Mouse (Mus musculus): Measurements from ENCODE around the gene Rab27a. TPM values are rescaled to one million over a fixed set of nuclear protein-coding genes. Genes with fewer than 3 reads are reported as not detected.
A peak's percentile ranks its signal among the peaks of the same experiment; 100 is the strongest.

Rab27a gene
- total RNA-seq (2021) = 27.4 and 28.0 TPM in 2 replicates
- long read RNA-seq, experiment 1, transcript Rab27a-201 (6 exons, 2,979 nt) = major isoform, 16 of 31 reads
- long read RNA-seq, experiment 1, partial matches to known transcripts = 1 of 31 reads
- long read RNA-seq, experiment 1, other reads (novel, unspliced or antisense) = 11 of 31 reads
- long read RNA-seq, experiment 2, transcript Rab27a-201 (6 exons, 2,979 nt) = major isoform, 11 of 23 reads
- long read RNA-seq, experiment 2, partial matches to known transcripts = 3 of 23 reads
- long read RNA-seq, experiment 2, other reads (novel, unspliced or antisense) = 5 of 23 reads

DNA sequence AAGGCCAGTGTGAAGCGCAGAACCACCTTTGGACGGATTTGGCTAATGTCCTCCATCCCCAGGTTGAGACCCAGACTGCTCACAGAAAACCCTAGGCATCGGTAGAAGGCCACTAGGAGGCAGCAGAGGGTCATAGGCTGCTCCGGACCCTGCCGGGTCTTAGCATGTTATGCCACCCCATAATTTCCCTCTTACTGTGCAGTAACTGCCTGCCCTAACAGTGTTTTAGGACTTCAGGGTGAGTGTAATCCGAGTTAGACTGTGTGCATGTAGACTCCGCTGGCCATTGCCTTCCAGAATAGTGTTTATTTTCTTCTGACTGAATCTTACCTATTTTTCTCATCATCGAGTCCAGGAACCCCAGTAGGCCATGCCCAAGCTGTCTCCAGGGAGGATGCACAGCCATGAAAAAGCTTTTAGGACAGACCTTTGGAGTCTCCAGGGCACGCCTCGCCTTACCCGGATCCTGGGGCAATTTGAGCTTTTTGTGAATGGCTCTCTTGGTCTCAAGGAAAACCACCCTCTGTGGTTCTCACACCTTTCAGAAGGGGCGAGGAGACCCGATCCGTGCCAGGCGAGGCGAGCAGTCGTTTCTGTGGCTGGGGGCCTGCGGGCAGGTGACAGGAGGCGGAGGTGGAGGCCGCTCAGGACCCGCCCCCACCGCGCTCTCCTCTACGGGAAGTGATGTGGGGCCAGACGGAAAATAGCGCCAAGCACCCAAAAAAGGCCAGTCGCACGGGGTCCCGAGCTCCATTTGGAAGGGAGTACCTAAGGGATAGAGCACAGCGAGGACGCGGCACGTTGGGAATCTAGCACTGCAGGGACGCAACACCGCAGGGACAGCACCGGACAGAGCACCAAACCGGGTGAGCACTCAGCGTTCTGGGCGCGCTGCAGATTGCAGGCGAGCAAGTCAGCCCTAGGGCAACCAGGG is at the start of gene Rab27a:
Gene Rab27a (plus strand): TSS at position 709 of the 934 bp plus-strand sequence.
- peak; percentile 93 for DNase-seq

DNA sequence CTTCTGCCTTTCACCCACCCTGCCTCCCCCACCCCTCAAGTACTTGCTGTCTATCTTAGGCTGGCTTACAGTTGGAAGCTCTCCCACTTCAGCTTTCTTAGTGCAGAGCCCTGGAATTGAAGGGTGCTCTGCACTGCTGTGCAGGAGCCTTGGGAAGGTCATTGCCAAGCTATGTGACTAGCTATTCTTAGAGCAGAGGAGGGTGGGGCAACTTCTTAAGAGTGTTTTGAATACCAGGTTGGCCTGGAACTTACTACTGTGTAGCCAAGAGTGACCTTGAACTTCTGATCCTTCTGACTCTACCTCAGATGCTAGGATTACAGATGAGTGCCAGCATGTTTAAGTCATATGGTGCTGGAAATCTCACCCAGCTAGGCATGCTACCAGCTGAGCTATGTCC is 48.5 kb upstream of the Rab27a start:
- DNase-seq = no peak

DNA sequence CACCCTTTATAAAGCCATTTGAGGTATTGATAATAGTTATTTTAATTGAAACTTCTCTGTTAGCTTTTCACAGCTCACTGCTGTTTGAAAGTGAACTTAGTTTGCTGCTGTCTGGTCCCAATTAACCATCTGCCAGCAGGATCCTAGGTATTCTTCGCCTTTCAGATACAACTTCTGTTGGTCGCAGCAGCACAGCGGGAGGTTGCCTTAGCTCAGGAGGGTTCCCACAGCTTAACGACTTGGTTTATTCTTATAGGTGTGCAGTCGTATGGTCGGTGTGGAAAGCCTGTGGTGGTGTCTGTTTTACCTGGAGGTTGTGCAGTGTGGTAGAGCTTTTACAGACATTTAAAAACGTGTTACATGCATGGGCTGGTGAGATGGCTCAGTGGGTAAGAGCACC is 47.8 kb upstream of the Rab27a start:
- no peak for DNase-seq

DNA sequence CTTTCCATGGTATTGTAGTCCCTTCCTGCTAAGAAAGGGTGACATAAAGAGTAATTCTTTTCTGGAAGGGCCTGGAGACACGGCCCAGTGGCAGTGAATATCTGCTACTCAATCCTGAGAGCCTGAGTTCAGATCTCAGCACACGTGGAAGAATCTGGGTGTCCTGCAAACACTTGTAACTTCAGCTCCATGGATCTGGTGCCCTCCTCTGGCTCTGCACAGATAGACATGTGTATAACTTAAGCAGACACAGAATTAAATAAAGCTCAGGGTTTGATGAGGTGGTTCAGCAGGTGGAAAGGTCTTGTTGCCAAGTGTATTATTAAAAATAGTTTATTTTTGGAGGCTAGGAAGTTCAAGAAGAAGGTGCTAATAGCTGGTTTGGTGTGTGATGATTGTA is 44.2 kb upstream of the Rab27a start:
- DNase-seq = no peak

DNA sequence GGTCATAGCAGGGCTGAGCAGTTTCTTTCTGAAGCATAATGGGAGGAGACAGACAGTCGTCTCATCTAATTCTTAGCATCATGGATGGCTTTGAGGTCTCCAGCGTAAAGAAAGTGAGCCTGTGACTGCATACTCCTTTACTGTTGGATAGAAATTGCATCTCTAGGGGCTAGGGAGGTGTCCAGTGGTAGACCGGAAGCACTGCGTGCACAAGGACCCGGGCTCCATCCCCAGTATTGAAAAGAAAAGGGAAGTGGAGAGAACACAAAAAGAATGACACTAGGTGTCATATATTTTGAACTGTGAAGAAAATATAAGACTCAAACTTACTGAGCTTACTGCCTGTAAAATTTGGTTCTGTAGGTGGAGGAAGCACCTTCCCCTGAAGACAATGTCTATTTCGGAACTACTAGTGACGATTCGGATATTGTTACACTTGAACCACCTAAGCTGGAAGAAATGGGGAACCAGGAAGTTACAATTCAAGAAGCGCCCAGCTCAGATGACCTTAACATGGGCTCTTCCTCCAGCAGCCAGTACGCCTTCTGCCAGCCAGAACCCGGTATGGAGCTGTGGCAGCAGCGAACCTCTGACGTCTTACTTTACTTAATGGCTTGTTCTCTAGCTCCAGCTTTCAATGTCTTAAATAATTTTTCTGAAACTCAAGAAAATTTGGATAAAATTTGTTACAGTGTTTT is 43.2 kb upstream of the Rab27a start:
- DNase-seq = no peak

DNA sequence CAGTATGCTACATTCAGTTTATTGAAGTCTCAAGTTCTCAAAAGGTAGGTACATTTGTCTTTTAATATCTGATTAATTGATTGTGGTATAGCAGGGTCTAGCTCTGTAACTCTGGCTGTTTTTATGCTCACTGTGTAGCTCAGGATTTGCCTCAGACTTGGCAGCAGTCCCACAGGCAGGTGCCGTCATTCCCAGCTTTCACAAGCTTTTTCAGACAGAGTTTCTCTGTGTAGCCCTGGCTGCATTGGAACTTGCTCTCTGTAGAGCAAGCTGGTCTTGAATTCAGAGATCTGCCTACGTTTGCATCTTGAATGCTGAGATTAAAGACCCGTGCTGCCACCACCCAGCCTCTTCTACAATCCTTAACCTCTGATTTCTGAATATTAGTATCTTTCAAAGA is 42.5 kb upstream of the Rab27a start:
- DNase-seq = peak; percentile 61

DNA sequence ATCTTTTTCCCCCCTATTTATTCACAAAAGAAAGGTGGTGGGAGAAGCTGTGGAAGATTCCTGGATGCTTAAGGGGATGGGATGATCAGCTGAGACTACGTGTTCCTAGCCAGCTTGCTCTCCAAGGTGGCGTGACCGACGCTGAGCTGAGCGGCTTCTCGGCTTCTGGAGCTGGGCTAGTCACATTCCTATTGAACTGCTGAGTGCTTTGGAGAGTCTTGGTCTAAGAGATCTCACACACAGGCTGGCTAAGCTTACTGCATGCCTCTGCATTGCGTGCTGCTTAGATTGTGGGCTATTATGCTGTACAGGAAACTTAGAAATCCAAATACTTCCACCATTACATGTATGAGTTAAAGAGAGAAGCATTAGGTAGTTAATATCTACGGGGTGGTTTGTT is 40.6 kb upstream of the Rab27a start:
- no peak for DNase-seq

DNA sequence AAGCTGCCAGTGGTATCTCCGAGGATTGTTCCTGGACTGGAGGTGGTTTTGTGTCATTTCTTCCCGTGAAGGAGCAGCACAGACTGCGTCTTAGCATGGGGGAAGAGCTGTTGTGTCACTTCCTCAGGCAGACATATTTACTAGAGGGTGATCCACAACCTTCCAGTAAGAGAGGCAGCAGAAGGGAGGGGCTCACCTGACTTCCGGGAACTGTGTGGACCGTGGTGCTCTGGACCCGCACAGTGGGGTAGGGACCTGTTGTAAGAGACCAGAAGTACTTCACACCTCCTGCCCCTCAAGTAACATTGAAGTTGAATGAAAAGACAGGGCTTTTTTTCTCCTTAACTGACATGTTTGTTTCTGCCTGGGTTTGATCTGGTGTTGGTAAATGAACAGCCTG is 39.5 kb upstream of the Rab27a start:
- DNase-seq = no peak

DNA sequence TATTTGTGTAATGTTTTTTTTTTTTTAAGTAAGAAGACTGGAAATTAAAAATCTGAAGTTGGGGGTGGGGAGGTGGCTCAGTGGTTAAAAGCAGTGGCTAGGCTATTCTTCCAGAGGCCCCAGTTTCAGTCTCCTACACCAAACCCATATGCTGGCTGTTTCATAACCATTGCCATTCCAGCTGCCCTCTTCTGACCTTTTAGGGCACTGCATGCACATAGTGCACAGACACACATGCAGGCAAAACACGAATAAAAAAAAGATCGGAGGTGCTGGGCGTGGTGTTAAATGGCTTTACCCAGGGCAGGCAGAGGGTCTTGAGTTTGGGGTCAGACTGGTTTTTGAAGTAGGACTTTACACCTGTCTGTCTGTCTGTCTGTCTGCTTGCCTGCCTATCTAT is 38.5 kb upstream of the Rab27a start:
- DNase-seq = no peak

DNA sequence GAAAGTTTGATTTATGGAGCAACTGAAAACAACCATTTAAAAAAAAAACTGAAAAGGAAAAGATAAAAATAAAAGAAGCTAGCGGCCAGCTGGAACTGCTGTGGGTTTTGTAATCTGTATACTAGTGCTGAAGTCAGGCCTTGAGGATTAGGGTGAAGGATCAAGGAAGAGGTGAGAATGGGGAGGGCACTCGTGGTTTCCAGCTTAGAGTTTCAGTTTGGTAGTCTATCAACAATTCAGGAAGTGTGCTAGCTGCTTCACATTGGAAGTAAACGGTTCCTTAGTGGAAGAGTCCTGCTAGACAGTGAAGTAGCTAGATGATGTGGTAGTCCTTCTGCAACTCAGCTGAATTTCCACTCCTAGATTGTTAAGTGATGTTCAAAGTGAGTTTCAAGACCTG is 36.3 kb upstream of the Rab27a start:
- no peak for DNase-seq

DNA sequence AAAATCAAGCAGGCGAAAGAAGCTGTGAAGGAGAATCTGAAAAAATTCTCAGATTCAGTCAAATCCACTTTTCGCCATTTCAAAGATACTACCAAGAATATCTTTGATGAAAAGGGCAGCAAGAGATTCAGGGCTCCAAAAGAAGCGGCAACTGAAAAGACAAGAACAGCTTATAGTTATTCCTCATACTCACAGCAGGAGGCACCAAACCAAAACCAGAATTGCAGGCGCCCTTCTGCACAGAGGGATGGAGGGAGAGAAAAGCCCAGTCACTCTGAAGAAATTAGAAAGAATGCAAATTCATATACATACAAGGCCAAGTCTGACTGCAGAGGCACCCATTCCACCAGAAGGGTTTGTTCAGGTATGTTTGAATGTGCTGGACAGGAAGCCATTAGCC is 32.0 kb upstream of the Rab27a start:
- no peak for DNase-seq

DNA sequence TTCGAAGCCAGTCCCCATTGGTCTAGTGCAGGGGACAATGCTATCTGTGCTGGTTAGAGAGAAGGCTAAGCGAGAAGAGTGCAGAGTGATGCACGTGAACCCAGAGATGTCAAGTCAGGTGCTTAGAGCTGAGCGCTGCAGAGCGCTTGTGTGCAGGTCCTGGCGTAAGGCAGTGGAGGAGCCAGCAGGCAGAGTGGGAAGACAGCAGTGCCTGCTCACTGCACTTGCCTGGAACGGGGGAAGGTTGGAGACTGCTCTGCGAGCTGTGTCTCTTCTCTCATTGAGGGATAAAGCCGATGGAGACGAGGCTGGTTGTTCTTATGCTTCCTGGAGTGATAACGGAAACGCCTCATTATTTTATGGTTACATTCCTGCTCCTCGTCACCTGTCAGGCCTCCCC is 29.9 kb upstream of the Rab27a start:
- DNase-seq = no peak

DNA sequence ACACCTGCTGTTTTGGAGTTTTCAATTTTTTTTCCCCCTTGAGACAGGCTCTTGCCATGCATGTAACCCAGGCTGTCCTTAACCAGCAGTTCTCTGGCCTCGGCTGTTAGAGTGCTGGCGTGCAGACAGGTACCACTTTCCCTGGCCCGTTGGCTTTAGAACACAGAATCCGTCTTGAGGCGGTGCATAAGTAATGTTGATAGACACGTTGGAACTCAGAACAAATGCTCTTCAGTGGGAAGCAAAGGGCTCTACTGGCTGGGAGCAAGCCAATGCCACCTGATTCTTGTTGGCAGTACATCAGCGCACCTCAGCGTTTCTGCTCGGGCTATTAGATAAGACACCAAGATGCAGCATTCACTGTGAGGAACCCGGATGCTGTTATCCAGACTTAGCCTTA is 24.8 kb upstream of the Rab27a start:
- peak; percentile 37 for DNase-seq

DNA sequence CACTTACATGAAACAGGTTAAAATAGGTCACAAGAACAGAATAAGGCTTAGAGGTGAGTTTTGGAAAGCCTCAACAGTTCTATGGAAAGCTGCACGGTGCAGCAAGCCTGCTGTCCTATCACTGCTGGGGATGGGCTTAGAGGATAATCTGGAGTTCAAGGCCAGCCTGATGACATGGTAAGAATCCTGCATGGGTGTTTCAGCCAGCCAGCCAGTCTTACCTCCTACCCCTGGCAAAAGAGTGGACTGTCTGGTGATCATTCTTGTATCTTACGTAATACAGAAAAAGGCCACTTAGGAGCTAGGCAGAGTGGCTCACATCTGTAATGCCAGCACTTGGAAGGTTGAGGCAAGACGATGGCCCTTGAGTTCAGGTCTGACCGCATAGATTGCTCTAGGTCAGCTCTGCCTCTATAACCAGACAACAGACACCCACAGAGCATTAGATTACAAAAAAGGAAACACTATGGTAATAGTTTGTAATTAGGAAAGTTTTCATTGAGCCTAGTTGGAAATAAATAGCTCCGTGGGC is 24.0 kb upstream of the Rab27a start:
- no peak for DNase-seq

DNA sequence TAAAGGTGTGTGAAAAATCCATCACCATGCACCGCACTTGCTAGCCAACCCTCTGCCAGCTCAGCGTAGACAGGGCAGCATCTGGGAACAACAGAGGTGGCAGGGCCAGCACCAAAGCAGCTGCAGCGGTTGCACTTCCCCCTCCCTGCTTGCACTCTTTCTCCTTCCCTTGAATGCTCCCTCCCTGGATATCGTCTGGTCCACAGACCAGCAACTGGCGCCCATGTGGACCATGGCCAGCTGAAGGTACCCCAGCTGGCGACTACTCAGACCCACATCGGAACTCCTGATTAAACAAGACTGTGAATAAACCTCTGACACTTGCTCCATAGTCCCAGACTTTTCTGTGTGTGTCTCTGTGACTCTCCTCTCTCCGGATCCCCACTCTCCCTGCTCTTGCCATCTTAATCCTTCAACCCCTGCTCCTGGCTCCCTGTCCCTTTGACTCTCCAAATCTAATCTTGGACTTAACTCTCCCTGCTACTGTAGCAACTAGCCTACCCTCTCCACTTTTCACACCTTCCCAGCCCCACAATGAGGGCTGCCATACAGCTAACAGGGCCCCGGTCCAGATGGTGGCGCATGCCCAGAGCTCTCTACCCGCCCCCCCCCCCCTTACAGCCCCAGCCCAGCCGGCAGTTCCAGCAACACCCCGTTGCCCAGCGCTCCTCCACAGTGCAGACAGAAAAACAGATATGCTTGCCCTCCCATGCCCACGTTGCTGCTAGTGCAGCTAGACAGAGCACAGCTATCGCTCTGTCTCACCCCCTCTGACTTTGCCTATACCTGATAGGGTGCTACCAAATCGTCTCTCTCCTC is 18.6 kb upstream of the Rab27a start:
- DNase-seq = peak; percentile 39

DNA sequence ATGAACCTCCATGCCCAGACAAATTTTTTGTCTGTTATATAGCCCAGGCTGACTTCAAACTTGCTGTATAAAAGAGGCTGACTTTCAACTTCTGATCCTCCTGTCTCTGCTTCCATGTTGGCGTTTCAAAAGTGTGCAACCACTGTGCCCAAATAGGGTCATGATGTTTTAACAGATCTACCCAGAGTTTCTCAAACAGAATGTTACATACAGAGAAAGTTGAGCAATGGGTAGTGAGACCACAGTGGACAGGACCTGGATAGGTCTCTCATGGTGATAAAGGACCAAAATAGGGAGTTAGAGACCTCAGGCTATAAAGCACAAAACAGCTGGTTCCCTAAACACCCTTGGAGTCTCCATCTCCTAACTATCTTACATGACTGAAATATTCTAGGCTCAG is 14.2 kb upstream of the Rab27a start:
- no peak for DNase-seq

DNA sequence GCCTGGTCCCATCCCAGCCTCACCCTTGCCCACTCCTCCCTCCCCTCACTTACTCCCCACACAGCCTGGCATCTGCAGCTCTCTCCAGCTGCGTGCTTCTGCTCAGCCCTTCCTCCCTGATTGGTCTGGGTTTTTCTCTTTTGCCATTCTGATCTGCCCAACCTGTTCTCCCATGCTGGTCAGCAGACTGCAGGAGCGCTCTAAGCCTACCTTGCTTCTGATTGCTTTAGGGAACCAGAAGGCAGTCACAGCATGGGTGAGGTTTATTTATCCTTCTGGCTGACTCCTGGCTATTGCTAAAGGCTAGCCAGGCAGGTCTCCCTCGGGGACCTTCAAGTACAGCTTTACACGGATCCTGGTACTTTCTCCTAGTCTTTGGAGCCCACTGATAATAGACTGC is 13.2 kb upstream of the Rab27a start:
- no peak for DNase-seq

DNA sequence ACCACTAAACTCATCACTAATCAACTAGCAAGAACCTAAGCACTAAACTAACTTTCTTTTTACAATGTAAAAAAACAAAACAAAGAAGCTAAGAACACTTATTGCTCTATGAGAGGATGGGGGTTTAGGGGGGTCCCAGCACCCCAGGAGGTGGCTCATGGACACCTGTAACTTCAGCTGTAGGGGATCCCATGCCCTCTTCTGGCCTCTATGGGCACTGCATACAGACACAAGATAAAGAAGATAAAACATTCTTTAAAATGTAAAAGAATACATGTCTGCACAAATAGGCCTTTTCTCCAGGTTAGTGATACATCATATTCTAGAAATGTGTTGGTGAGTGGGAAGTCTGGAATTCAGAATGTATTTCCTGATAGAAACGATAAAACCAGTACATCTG is 11.2 kb upstream of the Rab27a start:
- no peak for DNase-seq

DNA sequence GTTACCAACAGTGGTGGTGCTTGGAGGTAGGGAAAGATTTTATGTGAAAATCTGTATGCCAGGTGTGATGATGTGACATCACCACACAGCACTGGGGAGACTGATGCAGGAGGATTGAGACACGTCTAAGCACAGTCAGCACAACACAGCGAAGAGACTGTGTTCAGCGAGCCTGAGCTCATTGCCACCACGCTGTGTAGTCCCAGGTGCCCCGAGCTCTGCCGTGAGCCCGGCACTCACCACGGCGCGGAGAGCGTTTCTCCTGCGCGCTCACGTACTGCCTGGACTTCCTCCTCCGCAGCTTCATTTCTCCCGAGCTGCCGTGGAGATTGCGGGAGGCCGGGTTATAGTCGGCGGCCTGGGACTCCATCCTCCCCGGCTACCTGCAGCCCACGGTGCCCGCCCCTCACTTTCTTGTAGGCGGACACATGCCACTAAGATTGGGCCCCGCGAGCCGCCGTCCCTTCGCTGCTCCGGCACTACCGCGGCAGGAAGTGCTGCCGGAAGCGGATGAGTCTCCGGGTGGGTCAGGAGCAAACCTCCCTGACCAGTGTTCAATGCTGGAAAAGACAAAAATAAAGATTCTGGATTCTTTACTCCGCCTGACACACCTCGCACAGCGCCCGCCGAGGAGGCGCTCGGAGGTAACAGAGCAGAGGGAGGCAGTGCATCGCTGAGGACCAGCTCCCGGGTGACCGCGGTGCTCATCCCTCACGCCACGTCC is 5.3 kb upstream of the Rab27a start:
- DNase-seq = peak; percentile 96

DNA sequence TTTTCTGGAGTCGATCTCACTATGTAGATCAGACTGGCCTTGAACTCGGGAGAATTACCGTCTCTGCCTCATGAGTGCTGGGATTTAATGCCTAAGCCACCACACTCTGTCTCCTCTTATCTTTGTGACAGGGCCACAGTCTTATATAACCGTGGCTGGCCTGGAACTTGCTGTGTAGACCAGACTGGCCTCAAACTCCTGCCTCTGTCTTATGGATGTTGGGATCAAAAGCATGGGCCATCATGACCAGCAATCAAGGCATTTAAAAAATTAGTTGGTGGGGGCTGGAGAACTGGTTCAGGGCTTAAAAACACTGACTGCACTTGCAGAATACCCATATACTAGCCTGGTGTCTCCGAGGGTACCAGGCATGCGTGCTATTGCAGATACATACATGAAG is 4.6 kb upstream of the Rab27a start, which contains the start of gene Pigb:
Gene Pigb (minus strand): TSS at position 299 of the 400 bp plus-strand sequence.
- DNase-seq = peak; percentile 45

DNA sequence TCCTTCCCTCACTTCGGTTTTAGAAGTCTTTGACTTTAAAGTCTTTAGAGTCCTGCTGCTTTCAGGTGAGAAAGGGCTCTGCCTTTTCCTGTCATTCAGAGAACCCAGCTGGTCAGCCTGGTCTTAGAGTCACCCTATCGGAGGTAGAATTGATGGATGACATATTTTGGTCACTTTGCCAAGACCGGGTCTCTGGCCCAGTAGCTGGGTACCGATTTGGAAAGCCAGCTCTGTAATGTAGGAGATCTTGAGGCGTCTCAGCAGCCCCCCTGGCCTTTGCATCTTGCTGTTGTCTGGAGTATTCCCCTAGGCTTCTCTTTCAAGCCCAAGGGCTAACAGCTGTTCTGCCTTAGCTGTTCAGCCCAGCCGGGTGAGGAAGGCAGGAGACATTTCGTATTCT is 550 bp downstream of the Rab27a start:
- DNase-seq = no peak
